Mouse (Mus musculus) limb, embryonic 14.5 days (tissue): ENCODE data around the gene Neurod2. TPM values are rescaled to one million over a fixed set of nuclear protein-coding genes. Genes with fewer than 3 reads are reported as not detected.

Experiments used
- ATAC-seq: fragments of 200-750 bp; cut with Nextera tagmentation; 2 replicates; pipeline ENCODE4 v1.8.0; 2017; ENCODE audit warnings: low read depth, moderate number of reproducible peaks, moderate TSS enrichment; ENCODE audit not compliant: low FRiP score
- DNase-seq: peaks from one replicate; pipeline ENCODE4 v3.0.0-alpha.2; 2015; ENCODE audit warnings: low spot score
- H3K27ac ChIP-seq: fragments of 300-500 bp; sonication (generic); replicated peaks from 2 replicates; pipeline ENCODE4 v1.5.1; 2014; ENCODE audit warnings: low read depth, mild to moderate bottlenecking, low read length, moderate library complexity, mixed read lengths
- H3K27me3 ChIP-seq: fragments of 300-500 bp; sonication (generic); 2 replicates; pipeline ENCODE4 v1.6.1; 2014; ENCODE audit warnings: low read length, mixed read lengths; ENCODE audit not compliant: control insufficient read depth, insufficient read depth
- H3K36me3 ChIP-seq: fragments of 300-500 bp; sonication (generic); 2 replicates; pipeline ENCODE4 v1.6.1; 2014; ENCODE audit warnings: mild to moderate bottlenecking, low read length, moderate library complexity, mixed read lengths; ENCODE audit not compliant: control insufficient read depth, insufficient read depth
- H3K4me1 ChIP-seq: fragments of 300-500 bp; sonication (generic); 2 replicates; pipeline ENCODE4 v1.6.1; 2014; ENCODE audit warnings: antibody characterized with exemption, low read length, mixed read lengths; ENCODE audit not compliant: control insufficient read depth, insufficient read depth
- H3K4me2 ChIP-seq: fragments of 300-500 bp; sonication (generic); replicated peaks from 2 replicates; pipeline ENCODE4 v1.6.1; 2014; ENCODE audit warnings: low read depth, mild to moderate bottlenecking, low read length, moderate library complexity; ENCODE audit not compliant: severe bottlenecking
- H3K4me3 ChIP-seq: fragments of 300-500 bp; sonication (generic); replicated peaks from 2 replicates; pipeline ENCODE4 v1.5.1; 2014; ENCODE audit warnings: low read length
- H3K9ac ChIP-seq: fragments of 300-500 bp; sonication (generic); 2 replicates; pipeline ENCODE4 v1.6.1; 2014; ENCODE audit warnings: mild to moderate bottlenecking, low read depth, low read length, moderate library complexity; ENCODE audit not compliant: severe bottlenecking
- H3K9me3 ChIP-seq: fragments of 300-500 bp; sonication (generic); 2 replicates; pipeline ENCODE4 v1.6.1; 2016; ENCODE audit warnings: low read length; ENCODE audit not compliant: control insufficient read depth
- POLR2A ChIP-seq: fragments of 200-500 bp; IDR thresholded peaks from 2 replicates; pipeline ENCODE4 v1.8.0; 2012; ENCODE audit warnings: inconsistent platforms, mild to moderate bottlenecking, moderate library complexity, borderline replicate concordance; ENCODE audit not compliant: insufficient read depth, insufficient read length; ENCODE audit errors: extremely low read depth
- WGBS: fragments of 180-500 bp; shearing (Covaris S2); extraction: QIAGEN DNeasy Blood & Tissue Kit; methylation state at CpG from one replicate; pipeline ENCODE4 v1.1.7; 2014; 5-methylcytosine and 5-hydroxymethylcytosine counted together
- polyA plus RNA-seq, 2 experiments: library from polyadenylated mRNA; depleted of rRNA in 1 of 2; stranded (reverse) in 1 of 2; unstranded in 1 of 2; fragments of >200 nt; fragmentation: Nextera tagmentation in 1 of 2; extraction: Ambion mirVana in 1 of 2; gene quantifications; 2 replicates each; pipeline versions ENCODE4 v1.2.1 to v1.2.3; 2012 to 2014

Gene Neurod2
- polyA plus RNA-seq, 2 experiments = 0.52 TPM; not detected in 1

DNA sequence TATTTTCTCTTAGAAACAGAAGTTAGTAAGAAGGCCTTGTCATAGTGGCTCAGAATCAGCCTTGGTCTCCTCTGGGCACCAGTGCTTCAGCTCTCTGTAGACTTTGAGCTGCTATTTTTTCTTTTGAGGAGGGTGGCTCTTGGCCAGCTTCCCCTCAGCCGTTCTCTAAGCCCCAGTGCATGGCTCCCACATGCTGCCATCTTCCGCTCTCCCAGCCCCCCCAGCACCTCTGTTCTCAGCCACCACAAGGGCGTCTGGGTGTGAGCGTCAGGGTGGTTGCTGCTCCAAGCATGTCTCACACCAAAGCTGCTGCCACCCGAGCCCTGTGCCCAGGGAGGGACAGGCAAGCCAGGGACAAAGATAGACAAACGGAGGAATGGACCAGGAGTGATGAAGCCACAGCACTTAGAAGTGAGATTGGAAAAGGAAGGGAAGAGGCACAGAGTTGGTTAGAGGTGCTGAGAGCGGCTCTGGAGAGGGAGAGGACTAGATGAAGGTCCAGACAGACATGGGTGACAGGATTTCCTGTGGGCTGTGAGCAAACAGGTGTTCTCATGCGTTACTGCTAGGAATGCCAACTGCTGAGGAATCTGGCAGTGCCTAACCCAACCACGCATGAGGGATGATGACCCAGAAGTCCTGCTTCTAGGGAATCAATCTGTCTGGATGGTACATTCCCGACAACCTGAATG lies 37.9 kb upstream of the Neurod2 start:
- H3K4me2 ChIP-seq = no peak overlapping the region
- no peaks in the 10 kb centered on the region for H3K36me3 ChIP-seq
- 81% methylated on average over 10 of the region's 10 CpGs for WGBS
- ATAC-seq = no peak
- no peak overlapping the region for H3K27ac ChIP-seq
- no peak overlapping the region for H3K4me3 ChIP-seq
- no peaks in the 10 kb centered on the region for H3K27me3 ChIP-seq
- no peak for TF ChIP-seq POLR2A
- H3K9ac ChIP-seq = no peak overlapping the region
- DNase-seq = no peak
- no peaks in the 10 kb centered on the region for H3K9me3 ChIP-seq
- no peaks in the 10 kb centered on the region for H3K4me1 ChIP-seq

GRCm38 (mm10) chr11:98366290-98366689 lies 36.8 kb upstream of the Neurod2 start:
- no peak for ATAC-seq
- no peak for TF ChIP-seq POLR2A
- no peak for DNase-seq
- 72% methylated on average over 10 of the region's 10 CpGs for WGBS
- Histone ChIP-seq H3K27me3 (no peaks in the 10 kb centered on the region), H3K9me3 (no peaks in the 10 kb centered on the region), H3K36me3 (no peaks in the 10 kb centered on the region), H3K27ac (no peak overlapping the region), H3K4me2 (no peak overlapping the region), H3K4me1 (no peaks in the 10 kb centered on the region), H3K4me3 (no peak overlapping the region), H3K9ac (no peak overlapping the region)

DNA sequence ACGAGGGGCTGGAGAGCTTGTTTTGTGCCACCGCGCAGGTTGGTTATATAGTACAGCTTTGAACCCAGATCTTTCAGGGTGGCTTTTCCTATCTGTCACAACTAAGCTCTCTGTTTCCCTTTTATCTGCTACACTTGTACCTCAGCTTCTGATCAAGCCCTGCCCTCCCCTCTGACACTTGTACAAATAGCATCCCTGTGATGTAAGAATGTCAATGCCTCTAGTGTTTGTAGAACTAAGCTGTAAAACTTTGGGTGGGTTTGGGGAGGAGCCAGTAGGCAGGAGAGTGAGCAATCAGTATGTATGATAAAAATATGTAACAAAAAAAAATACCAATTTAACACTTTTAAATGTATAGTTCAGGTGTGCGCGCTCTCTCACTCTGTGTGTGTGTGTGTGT lies 35.0 kb upstream of the Neurod2 start:
- no peak overlapping the region for H3K4me2 ChIP-seq
- ATAC-seq (no peak), DNase-seq (no peak)
- no peaks in the 10 kb centered on the region for H3K9me3 ChIP-seq
- no peaks in the 10 kb centered on the region for H3K36me3 ChIP-seq
- no peaks in the 10 kb centered on the region for H3K27me3 ChIP-seq
- H3K4me3 ChIP-seq = no peak overlapping the region
- H3K9ac ChIP-seq = no peak overlapping the region
- TF ChIP-seq POLR2A = no peak
- no peak overlapping the region for H3K27ac ChIP-seq
- peaks cover 2% of the 10 kb centered on the region for H3K4me1 ChIP-seq
- 94% methylated on average over 5 of the region's 5 CpGs for WGBS

DNA sequence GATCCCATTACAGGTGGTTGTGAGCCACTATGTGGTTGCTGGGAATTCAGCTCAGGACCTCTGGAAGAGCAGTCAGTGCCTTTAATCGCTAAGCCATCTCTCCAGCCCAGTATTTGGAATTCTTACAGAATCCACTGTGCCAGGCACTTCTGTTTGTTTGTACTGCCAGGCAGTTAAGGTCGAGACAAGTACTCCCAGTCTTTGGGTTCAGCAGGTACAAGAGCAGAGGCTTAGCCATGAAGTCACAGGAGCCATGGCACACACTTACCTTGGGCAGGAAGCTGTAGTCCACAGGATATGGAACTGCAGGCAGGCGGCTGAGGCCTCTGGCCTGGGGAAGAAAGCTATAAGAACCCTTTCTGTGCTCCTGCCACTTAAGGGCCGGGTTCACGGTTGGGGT lies 34.4 kb upstream of the Neurod2 start:
- 86% methylated on average over 5 of the region's 5 CpGs for WGBS
- H3K36me3 ChIP-seq = no peaks in the 10 kb centered on the region
- H3K9me3 ChIP-seq = no peaks in the 10 kb centered on the region
- no peak overlapping the region for H3K4me3 ChIP-seq
- no peak for ATAC-seq
- H3K4me1 ChIP-seq = peaks cover 7% of the 10 kb centered on the region
- H3K4me2 ChIP-seq = no peak overlapping the region
- no peak overlapping the region for H3K9ac ChIP-seq
- TF ChIP-seq POLR2A = no peak
- H3K27ac ChIP-seq = no peak overlapping the region
- no peak for DNase-seq
- H3K27me3 ChIP-seq = no peaks in the 10 kb centered on the region

DNA sequence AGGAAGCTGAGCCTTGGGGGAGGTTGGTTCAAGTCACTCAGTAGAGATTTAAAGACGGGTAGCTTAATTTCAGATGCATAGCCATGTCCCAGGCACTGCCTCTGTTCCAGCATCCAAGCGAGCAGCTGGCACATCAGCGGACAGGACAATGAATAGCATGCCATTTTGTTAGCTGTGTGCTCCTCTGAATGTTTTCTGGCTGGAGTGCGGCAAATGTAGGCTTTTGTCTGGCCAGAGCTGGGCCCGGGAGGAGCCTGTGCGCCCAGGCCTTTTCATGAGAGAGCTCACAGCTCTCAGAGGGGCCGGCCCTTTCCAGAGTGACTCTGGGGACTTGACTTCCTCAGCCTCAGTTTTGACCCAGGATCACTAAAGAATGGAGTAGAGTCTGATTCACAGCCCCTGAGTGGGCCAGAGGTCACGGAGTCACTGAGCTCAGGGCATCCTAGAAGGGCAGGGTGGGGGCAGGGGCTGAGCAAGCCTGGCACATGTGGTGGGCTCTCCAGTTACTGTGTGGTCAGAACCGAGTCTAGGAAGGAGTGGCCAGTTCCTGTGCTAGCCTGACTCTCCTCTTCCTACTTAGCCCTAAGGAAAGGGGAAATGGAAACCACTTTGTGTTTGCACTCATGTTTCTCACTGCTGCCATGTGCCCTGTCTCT lies 31.5 kb upstream of the Neurod2 start:
- ATAC-seq (no peak), DNase-seq (no peak)
- H3K27ac ChIP-seq = no peak overlapping the region
- no peaks in the 10 kb centered on the region for H3K27me3 ChIP-seq
- no peak overlapping the region for H3K4me2 ChIP-seq
- peaks cover 13% of the 10 kb centered on the region for H3K4me1 ChIP-seq
- TF ChIP-seq POLR2A = no peak
- H3K9ac ChIP-seq = no peak overlapping the region
- no peaks in the 10 kb centered on the region for H3K36me3 ChIP-seq
- H3K4me3 ChIP-seq = no peak overlapping the region
- WGBS = 77% methylated on average over 9 of the region's 9 CpGs
- H3K9me3 ChIP-seq = no peaks in the 10 kb centered on the region
